Mouse (Mus musculus): ENCODE data around the gene Akap10.
"Not testable (repeated sequence)": the region's sequence is repeated elsewhere in the genome, so short reads cannot be mapped to it uniquely, and the experiment has no call there.

DNA sequence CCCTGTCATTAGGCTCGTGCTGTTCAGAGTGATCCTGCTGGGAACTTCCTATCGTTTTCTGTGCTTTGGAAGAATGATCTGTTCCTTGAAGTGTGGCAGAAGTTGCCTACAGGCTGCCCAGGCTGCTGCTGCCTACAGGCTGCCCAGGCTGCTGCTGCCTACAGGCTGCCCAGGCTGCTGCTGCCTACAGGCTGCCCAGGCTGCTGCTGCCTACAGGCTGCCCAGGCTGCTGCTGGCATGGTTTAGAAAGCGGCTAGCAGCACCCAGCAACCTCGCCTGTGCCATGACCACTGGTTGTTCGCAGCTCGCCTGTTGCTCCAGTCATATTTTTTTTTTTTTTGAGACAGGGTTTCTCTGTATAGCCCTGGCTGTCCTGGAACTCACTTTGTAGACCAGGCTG is 28.7 kb upstream of the Akap10 start:
- TF ChIP-seq CTCF (IDR thresholded peaks at IDR 0.05; ENCODE audit: low read depth, low read length); POLR2A (IDR thresholded peaks at IDR 0.05; ENCODE audit: borderline replicate concordance, low read depth, low read length): not testable (repeated sequence)

Data from bone marrow macrophage, adult 2 months (primary cell).